25 mouse cellular contexts compared by ENCODE assay signal in genomic region chr17:53617295-53617957, GRCm38 (mm10).
"Had no signal": no experiment of that assay in that cellular context is flagged by ENCODE, and none has a peak within 500 bp of the region (broad histone marks: within the 10 kb centered on the region; RNA-seq: fewer than 3 reads in every experiment).

No protein-coding gene starts in this region.

- H3K36me3 ChIP-seq: intestine, embryonic 15.5 days; limb, embryonic 10.5 days had no signal

- H3K4me3 ChIP-seq: heart, embryonic 13.5 days; heart, embryonic 15.5 days; hindbrain, embryonic 10.5 days; hindbrain, embryonic 12.5 days; intestine, embryonic 15.5 days; layer of hippocampus, adult 2 months; left cerebral cortex, adult 2 months; limb, embryonic 10.5 days; limb, embryonic 12.5 days; liver, embryonic 13.5 days had no signal

- H3K27ac ChIP-seq: heart, embryonic 13.5 days; heart, embryonic 15.5 days; hindbrain, embryonic 10.5 days; hindbrain, embryonic 12.5 days; hindbrain, embryonic 14.5 days; intestine, embryonic 15.5 days; layer of hippocampus, adult 2 months; left cerebral cortex, adult 2 months; limb, embryonic 10.5 days; limb, embryonic 12.5 days; liver, embryonic 13.5 days had no signal

- H3K9ac ChIP-seq: forebrain, postnatal 0 days; heart, embryonic 13.5 days; heart, embryonic 15.5 days; hindbrain, embryonic 12.5 days; hindbrain, embryonic 14.5 days; intestine, embryonic 15.5 days; limb, embryonic 12.5 days; liver, embryonic 13.5 days had no signal

- H3K9me3 ChIP-seq: heart, embryonic 13.5 days; heart, embryonic 15.5 days; hindbrain, embryonic 10.5 days; hindbrain, embryonic 12.5 days; intestine, embryonic 15.5 days; limb, embryonic 10.5 days; limb, embryonic 12.5 days; liver, embryonic 13.5 days had no signal

- H3K4me2 ChIP-seq: heart, embryonic 11.5 days; heart, embryonic 13.5 days; heart, embryonic 15.5 days; hindbrain, embryonic 12.5 days; hindbrain, embryonic 14.5 days; intestine, embryonic 15.5 days; limb, embryonic 12.5 days; liver, embryonic 13.5 days had no signal

- ATAC-seq: forebrain, postnatal 0 days; hindbrain, embryonic 16.5 days; inflammation-experienced regulatory T-cells, adult 6 months; intestine, embryonic 15.5 days had no signal

- DNase-seq: forebrain, postnatal 0 days; gastrocnemius, postnatal 10 days; gastrocnemius, postnatal 25 days; heart, adult 18-20 months; heart, postnatal 14 days; heart, postnatal 36 days; kidney, adult 18-20 months; kidney, adult 8-10 months; kidney, postnatal 10 days; kidney, postnatal 25 days; kidney, postnatal 4 days; liver, embryonic 13.5 days had no signal

- H3K27me3 ChIP-seq: heart, embryonic 13.5 days; heart, embryonic 15.5 days; hindbrain, embryonic 12.5 days; intestine, embryonic 15.5 days; limb, embryonic 12.5 days; liver, embryonic 13.5 days had no signal

- H3K4me1 ChIP-seq: heart, embryonic 15.5 days; hindbrain, embryonic 10.5 days; hindbrain, embryonic 12.5 days; intestine, embryonic 15.5 days; limb, embryonic 10.5 days; limb, embryonic 12.5 days had no signal
